Mouse (Mus musculus): ENCODE measurements around the gene Btbd2. TPM values are rescaled to one million over a fixed set of nuclear protein-coding genes. Genes with fewer than 3 reads are reported as not detected.

Btbd2 gene
- polyA plus RNA-seq (2017; shearing (Covaris generic)) = 22.0 TPM

DNA sequence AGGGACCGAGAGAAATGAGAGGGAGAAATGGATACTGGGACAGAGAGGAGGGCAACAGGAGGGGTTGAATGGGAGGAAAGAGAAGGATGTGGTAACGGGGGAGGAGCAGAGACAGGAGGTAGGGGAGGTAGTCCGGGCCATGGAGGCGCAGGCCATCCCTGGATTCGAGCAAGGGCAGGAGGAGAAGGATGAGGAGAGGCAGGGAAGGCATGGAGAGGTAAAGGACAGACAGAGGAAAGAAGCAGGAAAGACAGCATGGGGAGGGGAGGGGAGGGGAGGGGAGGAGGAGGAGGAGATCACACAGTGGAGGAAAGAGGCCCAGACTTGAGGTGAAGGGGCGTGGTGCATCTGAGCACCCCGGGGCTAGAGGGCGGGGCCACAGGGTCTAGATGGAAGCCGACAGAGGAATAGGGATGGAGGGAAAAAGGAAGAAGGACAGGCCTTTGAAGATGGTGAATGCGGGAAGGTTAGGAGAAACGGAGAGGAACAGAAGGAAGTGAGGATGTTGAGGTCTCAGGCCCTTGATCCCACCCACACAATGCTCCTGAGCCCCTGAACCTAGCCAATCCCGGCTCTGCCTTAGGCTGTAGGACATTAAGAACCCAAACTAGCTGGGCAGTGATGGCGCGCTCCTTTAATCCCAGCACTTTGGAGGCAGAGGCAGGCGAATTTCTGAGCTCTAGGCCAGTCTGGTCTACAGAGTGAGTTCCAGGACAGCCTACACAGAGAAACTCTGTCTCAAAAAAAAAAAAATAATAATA, at the start of gene Btbd2:
Gene Btbd2, minus strand, starts transcription at position 209 of the 761 bp plus-strand sequence.

DNA sequence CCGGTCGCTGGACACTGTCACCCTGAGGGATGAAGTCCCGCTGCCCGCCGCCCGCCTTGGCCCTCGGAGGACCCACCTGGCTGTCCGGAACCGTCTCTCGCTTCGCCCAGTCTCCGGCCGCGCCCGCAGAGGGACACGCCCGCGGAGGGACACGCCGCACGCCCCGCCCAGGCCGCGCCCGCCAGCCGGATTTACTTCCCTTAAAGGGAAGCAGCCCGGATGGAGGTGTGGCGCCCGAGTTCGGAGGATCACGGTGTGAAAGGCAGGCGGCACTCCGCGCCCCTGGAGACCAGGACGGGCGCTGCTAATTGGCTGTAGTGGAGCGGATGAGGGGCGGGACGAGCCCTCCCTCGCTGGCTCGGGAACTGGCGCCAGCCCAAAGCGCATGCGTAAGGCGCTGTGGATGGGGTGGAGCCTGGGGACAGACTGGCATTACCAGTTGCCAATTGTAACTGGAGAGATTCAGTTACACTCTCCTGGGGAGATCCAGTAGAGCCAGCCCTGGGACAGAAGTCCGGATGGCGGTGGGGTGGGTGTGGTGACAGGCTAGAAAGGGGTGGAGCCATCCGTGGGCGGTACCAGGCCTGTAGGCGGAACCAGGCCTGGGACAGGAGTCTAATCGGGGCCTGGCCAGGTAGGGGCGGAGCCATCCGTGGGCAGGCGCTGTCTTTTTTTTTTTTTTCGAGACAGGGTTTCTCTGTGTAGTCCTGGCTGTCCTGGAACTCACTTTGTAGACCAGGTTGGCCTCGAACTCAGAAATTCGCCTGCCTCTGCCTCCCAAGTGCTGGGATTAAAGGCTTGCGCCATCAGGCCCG, 45.1 kb upstream of the Btbd2 start, which contains the start of the genes Mob3a and Izumo4:
Gene Mob3a, minus strand, starts transcription at position 257 of the 815 bp plus-strand sequence.
Gene Izumo4, plus strand, starts transcription at position 464 of the 815 bp plus-strand sequence.

DNA sequence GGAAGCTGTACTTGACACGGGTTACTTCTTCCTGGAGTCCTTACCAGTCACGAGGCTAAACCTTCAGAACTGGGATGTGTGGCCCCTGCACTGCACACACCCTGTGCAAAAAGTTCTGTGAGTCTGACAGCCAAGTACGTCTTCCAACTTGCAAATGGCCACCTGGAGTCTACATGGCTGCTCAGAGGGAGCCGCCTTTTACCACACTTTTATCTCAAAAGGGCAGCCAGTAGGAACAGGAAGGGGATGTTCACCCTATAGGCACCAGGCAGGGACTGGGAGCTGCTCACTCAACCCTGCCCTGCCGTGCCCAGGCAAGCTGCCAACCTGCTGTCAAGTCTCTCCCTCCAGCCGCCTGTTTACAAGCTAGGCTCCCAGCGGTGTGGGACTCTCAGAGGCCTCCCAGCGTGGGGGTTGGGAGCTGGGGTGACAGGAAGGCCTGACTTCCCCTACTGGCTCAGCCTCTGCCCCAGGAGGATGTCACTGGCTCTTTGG, 21.1 kb upstream of the Btbd2 start, which contains the start of gene Mknk2:
Gene Mknk2, minus strand, starts transcription at position 171 of the 495 bp plus-strand sequence.

DNA sequence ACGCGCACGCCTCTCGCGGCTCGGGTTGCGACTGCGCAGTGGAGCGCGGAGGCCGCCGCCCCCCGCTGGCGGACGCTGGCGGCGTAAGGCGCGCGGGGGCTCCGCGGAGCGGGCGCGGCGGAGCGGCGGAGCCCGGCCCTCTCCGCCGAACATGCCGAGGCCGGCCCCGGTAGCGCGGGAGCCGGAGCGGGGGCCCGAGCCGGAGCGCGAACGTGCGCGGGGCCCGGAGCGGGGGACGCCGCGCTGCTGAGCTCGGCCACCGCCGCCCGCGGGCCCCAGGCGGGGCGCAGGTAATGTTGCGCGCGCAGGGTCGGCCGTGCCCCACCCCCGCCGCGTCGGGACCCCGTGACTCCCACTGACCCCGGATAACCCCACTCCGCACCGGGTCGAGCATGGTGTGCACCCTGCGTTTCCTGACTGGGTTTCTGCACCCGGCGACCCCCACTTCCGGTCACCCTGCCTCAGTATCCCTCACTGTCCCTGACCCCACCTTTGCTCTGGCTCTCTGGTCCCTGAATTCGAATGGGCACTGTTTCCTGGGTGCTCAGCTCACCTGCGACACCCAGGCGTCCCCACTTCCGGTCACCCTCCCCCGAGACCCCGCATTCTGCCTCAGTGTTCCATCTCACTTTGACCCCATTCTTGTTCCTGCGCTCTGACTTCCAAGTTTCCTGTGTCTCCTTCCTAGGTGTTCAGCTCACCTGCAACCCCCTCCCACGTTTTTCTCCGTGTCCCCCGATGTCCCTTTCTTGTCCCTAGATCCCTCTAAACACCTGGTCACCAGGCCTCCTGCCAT, 34.0 kb downstream of the Btbd2 start, which contains the start of gene Csnk1g2:
Gene Csnk1g2, plus strand, starts transcription at position 178 of the 796 bp plus-strand sequence.

DNA sequence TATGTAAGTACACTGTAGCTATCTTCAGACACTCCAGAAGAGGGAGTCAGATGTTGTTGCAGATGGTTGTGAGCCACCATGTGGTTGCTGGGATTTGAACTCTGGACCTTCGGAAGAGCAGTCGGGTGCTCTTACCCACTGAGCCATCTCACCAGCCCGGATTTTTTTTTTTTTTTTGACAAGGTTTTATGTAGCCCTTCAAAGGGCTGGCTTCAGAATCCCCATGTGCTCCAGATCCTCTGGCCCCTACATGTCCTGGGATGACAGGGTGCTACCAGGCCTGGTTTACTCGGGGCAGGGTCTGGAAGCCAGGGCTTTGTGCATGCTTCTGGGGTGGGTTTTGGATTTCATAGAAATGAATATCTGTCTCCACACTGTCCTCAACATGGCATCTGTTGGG, 51.1 kb downstream of the Btbd2 start, which contains the start of gene Gm49322:
Gene Gm49322, plus strand, starts transcription at position 301 of the 400 bp plus-strand sequence.

DNA sequence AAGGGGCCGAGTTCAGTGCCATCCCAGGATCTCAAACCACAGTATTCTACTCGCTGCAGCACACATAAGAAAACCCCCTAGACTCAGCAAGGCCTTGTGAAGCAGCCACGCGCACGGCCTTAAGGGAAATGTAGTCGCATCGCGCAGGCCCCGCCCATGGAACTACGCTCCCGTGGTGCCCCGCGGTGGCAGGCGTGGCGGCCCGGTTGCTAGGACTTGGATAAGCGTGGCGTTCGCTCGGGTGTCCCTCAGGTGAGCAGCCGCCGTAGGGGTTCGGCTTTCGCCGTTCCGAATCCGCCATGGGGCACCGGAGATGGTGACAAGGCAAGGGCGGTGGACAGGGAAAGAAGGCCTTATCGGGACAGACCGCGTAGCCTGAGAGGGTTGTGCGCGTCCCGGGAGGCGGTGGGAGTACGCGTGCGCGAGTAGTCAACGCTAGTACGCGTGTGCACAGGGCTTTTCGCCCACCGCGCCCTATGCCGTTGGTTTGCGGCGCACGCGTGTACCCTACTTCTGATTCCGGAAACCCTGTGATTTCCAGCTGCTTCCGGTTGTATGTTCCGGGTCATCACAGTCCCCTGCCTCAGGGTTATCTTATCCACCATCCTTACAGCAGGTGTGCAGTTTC, 54.1 kb downstream of the Btbd2 start, which contains the start of the genes Scamp4 and Adat3:
Gene Scamp4, plus strand, starts transcription at position 175 of the 628 bp plus-strand sequence.
Gene Adat3, plus strand, starts transcription at position 183 of the 628 bp plus-strand sequence.

Other genes starting within 250 kb of the Btbd2 start
- 94.0 TPM for gene Tcf3, start 223.4 kb downstream of the Btbd2 start, polyA plus RNA-seq (2017; shearing (Covaris generic))
- not detected for gene Onecut3, start 162.2 kb downstream of the Btbd2 start, polyA plus RNA-seq (2017; shearing (Covaris generic))
- gene Atp8b3, start 117.9 kb downstream of the Btbd2 start, polyA plus RNA-seq (2017; shearing (Covaris generic)) = not detected
- 83.0 TPM for gene Rexo1, start 95.5 kb downstream of the Btbd2 start, polyA plus RNA-seq (2017; shearing (Covaris generic))
- 17.2 TPM for gene Klf16, start 79.8 kb downstream of the Btbd2 start, polyA plus RNA-seq (2017; shearing (Covaris generic))
- gene Abhd17a, start 66.7 kb downstream of the Btbd2 start, polyA plus RNA-seq (2017; shearing (Covaris generic)) = 93.3 TPM
- 102 TPM for gene Scamp4, start 54.2 kb downstream of the Btbd2 start, polyA plus RNA-seq (2017; shearing (Covaris generic))
- 6.9 TPM for gene Adat3, start 54.2 kb downstream of the Btbd2 start, polyA plus RNA-seq (2017; shearing (Covaris generic))
- 8.5 TPM for gene Gm49322, start 51.0 kb downstream of the Btbd2 start, polyA plus RNA-seq (2017; shearing (Covaris generic))
- 353 TPM for gene Csnk1g2, start 34.2 kb downstream of the Btbd2 start, polyA plus RNA-seq (2017; shearing (Covaris generic))
- 190 TPM for gene Mknk2, start 21.0 kb upstream of the Btbd2 start, polyA plus RNA-seq (2017; shearing (Covaris generic))
- 103 TPM for gene Mob3a, start 44.9 kb upstream of the Btbd2 start, polyA plus RNA-seq (2017; shearing (Covaris generic))
- 67.9 TPM for gene Izumo4, start 45.1 kb upstream of the Btbd2 start, polyA plus RNA-seq (2017; shearing (Covaris generic))
- 79.7 TPM for gene Ap3d1, start 85.2 kb upstream of the Btbd2 start, polyA plus RNA-seq (2017; shearing (Covaris generic))
- gene Dot1l, start 98.1 kb upstream of the Btbd2 start, polyA plus RNA-seq (2017; shearing (Covaris generic)) = 39.6 TPM
- 65.0 TPM for gene Sf3a2, start 141.1 kb upstream of the Btbd2 start, polyA plus RNA-seq (2017; shearing (Covaris generic))
- 196 TPM for gene Plekhj1, start 141.6 kb upstream of the Btbd2 start, polyA plus RNA-seq (2017; shearing (Covaris generic))
- gene Amh, start 148.2 kb upstream of the Btbd2 start, polyA plus RNA-seq (2017; shearing (Covaris generic)) = not detected
- gene Jsrp1, start 156.4 kb upstream of the Btbd2 start, polyA plus RNA-seq (2017; shearing (Covaris generic)) = not detected
- gene Oaz1, start 169.6 kb upstream of the Btbd2 start, polyA plus RNA-seq (2017; shearing (Covaris generic)) = 2,215 TPM
- not detected for gene Lingo3, start 187.0 kb upstream of the Btbd2 start, polyA plus RNA-seq (2017; shearing (Covaris generic))
- gene Lsm7, start 198.1 kb upstream of the Btbd2 start, polyA plus RNA-seq (2017; shearing (Covaris generic)) = 91.1 TPM
- 19.0 TPM for gene Sppl2b, start 198.2 kb upstream of the Btbd2 start, polyA plus RNA-seq (2017; shearing (Covaris generic))
- gene Tmprss9, start 214.8 kb upstream of the Btbd2 start, polyA plus RNA-seq (2017; shearing (Covaris generic)) = not detected
- gene Timm13, start 243.9 kb upstream of the Btbd2 start, polyA plus RNA-seq (2017; shearing (Covaris generic)) = 150 TPM

All from naive thymus-derived CD4-positive, alpha-beta T cell, adult 5 months (primary cell).